10 mouse cellular contexts compared by ENCODE assay signal in genomic region chrX:7645349-7645748, GRCm38 (mm10). TPM values are rescaled to one million over a fixed set of nuclear protein-coding genes. Genes with fewer than 3 reads are reported as not detected.
A peak's percentile ranks its signal among the peaks of the same experiment; 100 is the strongest.
DNase-seq lines count a peak whose midpoint lies in the region; ATAC-seq lines count a peak whose summit lies in the region.
"Had no signal": no experiment of that assay in that cellular context is flagged by ENCODE, and none has a peak within 500 bp of the region (broad histone marks: within the 10 kb centered on the region; RNA-seq: fewer than 3 reads in every experiment).

No protein-coding gene starts in this region.

- DNase-seq in kidney, adult 18-20 months, result peak; percentile 86
- DNase-seq in adrenal gland, adult 2 months, result peak; percentile 77
- peak; percentile 55 for DNase-seq in embryo, embryonic 11.5 days (ENCODE audit: low read depth, low spot score)
- peak; percentile 93 for DNase-seq in induced T-regulatory cell, adult 2 months (ENCODE audit: low read depth)
- DNase-seq in limb, embryonic 10.5 days (ENCODE audit: low spot score), result peak; percentile 78
- DNase-seq in retina, postnatal 7 days (ENCODE audit: low read depth, low spot score), result peak; percentile 59
- peak; percentile 50 for DNase-seq in urinary bladder, adult 2 months (ENCODE audit: low spot score)

- H3K9ac ChIP-seq in kidney, embryonic 15.5 days, result no peak overlapping the region
- H3K9ac ChIP-seq: embryonic facial prominence, embryonic 15.5 days; neural tube, embryonic 12.5 days had no signal

- no peak for ATAC-seq in kidney, embryonic 15.5 days (replicated peaks; ENCODE audit: low FRiP score)

- H3K9me3 ChIP-seq in kidney, embryonic 15.5 days (replicated peaks), result no peaks in the 10 kb centered on the region
- no peaks in the 10 kb centered on the region for H3K9me3 ChIP-seq in limb, embryonic 10.5 days (replicated peaks)
- H3K9me3 ChIP-seq: embryonic facial prominence, embryonic 15.5 days; neural tube, embryonic 12.5 days had no signal

- WGBS in kidney, embryonic 15.5 days, result 19% methylated on average over 5 of the region's 5 CpGs
- WGBS in limb, embryonic 10.5 days, result 11% methylated on average over 5 of the region's 5 CpGs

- H3K4me2 ChIP-seq in kidney, embryonic 15.5 days, result no peak overlapping the region
- H3K4me2 ChIP-seq: embryonic facial prominence, embryonic 15.5 days; neural tube, embryonic 12.5 days had no signal

- no peaks in the 10 kb centered on the region for H3K4me1 ChIP-seq in kidney, embryonic 15.5 days
- 0 out of 2 replicates have a peak, but pooled peaks cover 3% of the 10 kb centered on the region for H3K4me1 ChIP-seq in limb, embryonic 10.5 days
- H3K4me1 ChIP-seq: embryonic facial prominence, embryonic 15.5 days had no signal

- peaks cover 4% of the 10 kb centered on the region; the same call in 1 of the 2 replicates for H3K27me3 ChIP-seq in kidney, embryonic 15.5 days
- H3K27me3 ChIP-seq in limb, embryonic 10.5 days (ENCODE audit: low read depth, poor library complexity, severe bottlenecking), result peaks cover 12% of the 10 kb centered on the region
- H3K27me3 ChIP-seq: embryonic facial prominence, embryonic 15.5 days; neural tube, embryonic 12.5 days had no signal

- no peak overlapping the region for H3K27ac ChIP-seq in kidney, embryonic 15.5 days
- H3K27ac ChIP-seq in limb, embryonic 10.5 days, result no peak overlapping the region
- H3K27ac ChIP-seq: embryonic facial prominence, embryonic 15.5 days; neural tube, embryonic 12.5 days had no signal

- H3K36me3 ChIP-seq in kidney, embryonic 15.5 days, result no peaks in the 10 kb centered on the region
- H3K36me3 ChIP-seq in limb, embryonic 10.5 days, result no peaks in the 10 kb centered on the region
- H3K36me3 ChIP-seq: embryonic facial prominence, embryonic 15.5 days; neural tube, embryonic 12.5 days had no signal

- no peak overlapping the region for H3K4me3 ChIP-seq in kidney, embryonic 15.5 days (replicated peaks)
- no peak overlapping the region for H3K4me3 ChIP-seq in limb, embryonic 10.5 days
- H3K4me3 ChIP-seq: embryonic facial prominence, embryonic 15.5 days; neural tube, embryonic 12.5 days had no signal

RNA-seq across cellular contexts. Expression of gene Syp, which starts 7.1 kb away (rescaled TPM):
- 2.2 and 5.5 TPM in 2 replicates for polyA plus RNA-seq in kidney, embryonic 15.5 days (2015; fragmentation: Nextera tagmentation; extraction: Ambion mirVana)
- total RNA-seq in adrenal gland, adult 2 months (2021), result 10 to 100 TPM; 34.3 to 81.7 TPM
- 20.4 and 21.6 TPM in 2 replicates for polyA plus RNA-seq in adrenal gland, adult 2 months (2012; rRNA removed)
- 1.6 and 1.9 TPM in 2 replicates for polyA plus RNA-seq in limb, embryonic 10.5 days (2016; fragmentation: Nextera tagmentation; extraction: Ambion mirVana)
- polyA plus RNA-seq in urinary bladder, adult 2 months (2012; rRNA removed), result 3.6 and 4.0 TPM in 2 replicates

RNA-seq across cellular contexts. Expression of gene Prickle3, which starts 11.7 kb away (rescaled TPM):
- polyA plus RNA-seq in kidney, embryonic 15.5 days (2015; fragmentation: Nextera tagmentation; extraction: Ambion mirVana), result 10.9 and 13.2 TPM in 2 replicates
- 10 to 100 TPM in 1 of 2 experiments, 1 to 10 TPM in 1; 10.0 to 12.3 TPM for total RNA-seq in adrenal gland, adult 2 months (2021)
- polyA plus RNA-seq in adrenal gland, adult 2 months (2012; rRNA removed), result 46.0 and 46.4 TPM in 2 replicates
- 6.4 and 9.1 TPM in 2 replicates for polyA plus RNA-seq in limb, embryonic 10.5 days (2016; fragmentation: Nextera tagmentation; extraction: Ambion mirVana)
- 12.1 and 16.3 TPM in 2 replicates for polyA plus RNA-seq in urinary bladder, adult 2 months (2012; rRNA removed)

RNA-seq across cellular contexts. Expression of gene Plp2, which starts 25.8 kb away (rescaled TPM):
- 156 and 168 TPM in 2 replicates for polyA plus RNA-seq in kidney, embryonic 15.5 days (2015; fragmentation: Nextera tagmentation; extraction: Ambion mirVana)
- total RNA-seq in adrenal gland, adult 2 months (2021), result 10 to 100 TPM; 72.7 to 93.7 TPM
- 87.0 and 88.3 TPM in 2 replicates for polyA plus RNA-seq in adrenal gland, adult 2 months (2012; rRNA removed)
- 72.6 and 77.7 TPM in 2 replicates for polyA plus RNA-seq in limb, embryonic 10.5 days (2016; fragmentation: Nextera tagmentation; extraction: Ambion mirVana)
- 233 and 234 TPM in 2 replicates for polyA plus RNA-seq in urinary bladder, adult 2 months (2012; rRNA removed)

RNA-seq across cellular contexts. Expression of gene Magix, which starts 35.7 kb away (rescaled TPM):
- 0.58 and 0.68 TPM in 2 replicates for polyA plus RNA-seq in kidney, embryonic 15.5 days (2015; fragmentation: Nextera tagmentation; extraction: Ambion mirVana)
- total RNA-seq in adrenal gland, adult 2 months (2021), result under 1 TPM; 0.35 to 0.76 TPM
- polyA plus RNA-seq in adrenal gland, adult 2 months (2012; rRNA removed), result 0.77 and 2.5 TPM in 2 replicates
- 0.08 and 0.13 TPM in 2 replicates for polyA plus RNA-seq in limb, embryonic 10.5 days (2016; fragmentation: Nextera tagmentation; extraction: Ambion mirVana)
- polyA plus RNA-seq in urinary bladder, adult 2 months (2012; rRNA removed), result 1.1 and 1.6 TPM in 2 replicates
- polyA plus RNA-seq: neural tube, embryonic 12.5 days had no signal

RNA-seq across cellular contexts. Expression of gene Cacna1f, which starts 38.5 kb away (rescaled TPM):
- 0.04 TPM in 1 of 2 replicates, not detected in the other for polyA plus RNA-seq in kidney, embryonic 15.5 days (2015; fragmentation: Nextera tagmentation; extraction: Ambion mirVana)
- total RNA-seq in adrenal gland, adult 2 months (2021), result under 1 TPM in 1 of 2 experiments, not detected in 1; 0.07 TPM
- 0.06 TPM in 1 of 2 replicates, not detected in the other for polyA plus RNA-seq in adrenal gland, adult 2 months (2012; rRNA removed)
- polyA plus RNA-seq in limb, embryonic 10.5 days (2016; fragmentation: Nextera tagmentation; extraction: Ambion mirVana), result not detected in 2 replicates
- polyA plus RNA-seq in urinary bladder, adult 2 months (2012; rRNA removed), result 0.01 TPM in 2 replicates
- polyA plus RNA-seq: neural tube, embryonic 12.5 days had no signal
